Mouse (Mus musculus) cerebellum, adult 9-11 months (tissue): ENCODE data around the gene Arhgef25.
A peak's percentile ranks its signal among the peaks of the same experiment; 100 is the strongest.
"Not testable (repeated sequence)": the region's sequence is repeated elsewhere in the genome, so short reads cannot be mapped to it uniquely, and the experiment has no call there.

Experiments
- DNase-seq: peaks from one replicate; pipeline ENCODE4 v3.0.0; 2022

The Arhgef25 gene

GRCm38 (mm10) chr10:127164631-127165353 lies 25.1 kb downstream of the Arhgef25 start, which contains the start of gene B4galnt1:
Gene B4galnt1 (plus strand): TSS chr10:127165225.
- peak; percentile 88 for DNase-seq

DNA sequence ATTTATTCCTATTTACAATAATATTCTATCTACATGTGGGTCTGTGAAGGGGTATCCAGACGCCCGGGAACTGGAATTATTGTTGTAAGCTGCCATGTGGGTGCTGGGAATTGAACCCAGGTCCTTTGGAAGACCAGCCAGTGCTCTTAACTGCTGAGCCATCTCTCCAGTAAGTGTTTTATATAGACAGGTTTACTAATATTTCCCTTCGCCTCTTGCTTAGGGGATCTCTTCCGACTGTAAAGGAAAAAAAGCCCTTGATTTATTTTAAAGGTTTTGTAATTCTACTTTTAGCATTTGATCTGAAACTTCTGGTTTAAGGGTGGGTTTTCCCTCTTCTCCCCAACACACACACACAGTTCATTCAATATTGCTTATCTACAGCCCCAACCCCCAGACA lies 25.7 kb downstream of the Arhgef25 start:
- peak; percentile 22 for DNase-seq

GRCm38 (mm10) chr10:127162771-127163261 lies 27.1 kb downstream of the Arhgef25 start:
- peak; percentile 15 for DNase-seq

GRCm38 (mm10) chr10:127160728-127161127 lies 29.2 kb downstream of the Arhgef25 start:
- DNase-seq, result no peak

DNA sequence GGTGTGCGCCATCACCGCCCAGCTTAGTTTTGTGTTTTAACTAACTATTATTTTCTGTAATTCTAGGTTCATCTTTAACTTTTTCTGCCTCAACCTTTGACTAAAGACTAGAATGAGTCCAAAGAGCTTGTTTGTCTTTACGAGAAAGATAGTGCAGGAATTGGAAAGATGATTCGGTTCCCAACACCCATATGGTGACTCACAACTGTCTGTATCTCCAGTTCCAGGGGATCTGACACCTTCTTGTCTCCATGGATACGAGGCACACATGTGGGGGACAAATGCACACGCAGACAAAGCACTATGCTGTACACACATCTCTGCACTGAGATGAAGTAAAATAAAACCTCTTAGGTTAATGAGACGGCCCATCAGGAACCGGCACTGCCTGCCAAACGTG lies 29.8 kb downstream of the Arhgef25 start:
- DNase-seq, result no peak

- no peak for DNase-seq
These were observed 31.4 kb downstream of the Arhgef25 start for GRCm38 (mm10) chr10:127158471-127158870.

- DNase-seq, result no peak
These were observed 33.4 kb downstream of the Arhgef25 start for GRCm38 (mm10) chr10:127156511-127156910.

DNA sequence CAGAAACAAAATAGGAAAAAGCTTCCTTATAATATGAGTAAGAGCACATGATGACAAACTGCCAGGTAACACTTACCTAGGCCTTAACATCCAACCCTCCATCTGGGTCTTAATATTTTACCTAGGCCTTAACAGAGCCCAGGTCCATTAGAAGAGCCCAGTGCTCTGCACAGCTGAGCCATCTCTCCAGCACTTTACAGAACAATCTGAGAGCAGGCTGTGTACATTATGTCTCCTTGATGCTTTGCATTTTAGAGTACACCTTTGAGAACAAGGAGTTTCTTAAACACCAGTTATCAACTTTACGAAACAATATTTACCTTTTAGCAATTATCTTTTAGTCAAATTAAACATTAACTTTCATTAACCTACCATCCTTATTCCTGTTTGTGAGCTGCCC lies 33.8 kb downstream of the Arhgef25 start:
- DNase-seq, result no peak

- DNase-seq, result no peak
These were observed 35.2 kb downstream of the Arhgef25 start for GRCm38 (mm10) chr10:127154652-127155051.

- no peak for DNase-seq
These were observed 35.6 kb downstream of the Arhgef25 start for GRCm38 (mm10) chr10:127154241-127154640.

DNA sequence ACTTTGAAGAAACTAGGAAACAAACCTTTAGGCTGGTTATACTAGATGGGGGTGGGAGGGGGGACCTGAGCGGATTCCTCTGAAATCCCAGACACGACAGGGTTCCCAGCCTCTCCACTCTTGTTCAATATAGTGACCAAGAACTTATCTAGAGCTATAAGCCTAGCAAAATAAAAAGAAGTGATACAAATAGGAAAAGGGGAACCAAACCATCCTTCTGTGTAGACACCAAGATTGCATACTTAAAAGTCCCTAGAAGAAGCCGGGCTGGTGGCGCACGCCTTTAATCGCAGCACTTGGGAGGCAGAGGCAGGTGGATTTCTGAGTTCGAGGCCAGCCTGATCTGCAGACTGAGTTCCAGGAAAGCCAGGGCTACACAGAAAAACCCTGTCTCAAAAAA lies 36.6 kb downstream of the Arhgef25 start:
- no peak for DNase-seq

DNA sequence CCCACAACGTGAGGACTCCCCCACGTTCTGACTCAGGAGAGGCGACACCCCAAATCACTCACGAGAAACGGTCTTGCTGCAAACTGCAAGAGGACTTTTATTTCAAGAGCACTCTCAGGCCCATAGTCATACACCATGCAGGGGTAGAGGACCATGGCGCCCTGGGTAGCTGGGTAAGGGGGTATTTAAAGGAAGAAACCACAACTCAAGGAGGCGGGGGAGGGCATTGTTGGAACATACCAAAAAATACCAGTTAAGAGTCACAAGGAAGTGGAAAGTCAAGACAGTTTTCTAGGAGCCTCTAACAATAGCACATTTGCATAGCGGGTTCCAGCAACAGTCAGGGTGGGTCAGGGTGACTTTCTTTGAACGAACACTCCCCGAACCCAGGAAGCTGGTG lies 37.3 kb downstream of the Arhgef25 start:
- not testable (repeated sequence) for DNase-seq

DNA sequence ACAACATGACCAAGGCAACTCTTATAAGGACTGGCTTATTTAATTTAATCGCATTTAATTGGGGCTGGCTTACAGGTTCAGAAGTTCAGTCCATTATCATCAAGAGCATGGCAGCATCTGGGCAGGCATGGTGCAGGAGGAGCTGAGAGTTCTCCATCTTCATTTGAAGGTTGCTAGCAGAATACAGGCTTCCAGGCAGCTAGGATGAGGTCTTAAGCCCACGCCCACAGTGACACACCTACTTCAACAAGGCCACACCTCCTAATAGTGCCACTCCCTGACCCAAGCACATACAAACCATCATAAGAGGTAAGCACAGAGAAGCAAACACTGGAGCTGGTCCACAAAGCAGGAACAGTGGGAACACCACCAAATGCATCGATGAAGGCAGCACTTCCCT lies 38.6 kb downstream of the Arhgef25 start:
- DNase-seq, result not testable (repeated sequence)

DNA sequence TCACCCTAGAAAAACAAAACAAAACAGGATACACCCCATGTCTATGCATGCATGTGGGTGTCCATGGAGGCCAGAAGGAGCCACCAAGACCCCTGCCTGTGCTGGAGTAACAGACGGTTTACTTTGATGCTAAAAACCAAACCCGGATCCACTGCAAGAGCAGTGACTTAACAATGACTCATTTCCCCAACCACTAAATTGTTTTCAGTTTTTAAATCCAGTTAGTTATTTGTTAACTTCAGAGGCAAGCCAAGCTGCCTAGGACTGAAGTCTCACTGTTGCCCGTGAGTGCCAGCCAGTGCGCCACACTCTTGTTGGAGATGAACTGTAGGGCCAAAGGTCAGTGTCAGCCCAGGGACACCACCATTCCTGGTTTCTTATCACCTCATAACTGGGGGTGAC lies 39.4 kb downstream of the Arhgef25 start:
- no peak for DNase-seq

DNA sequence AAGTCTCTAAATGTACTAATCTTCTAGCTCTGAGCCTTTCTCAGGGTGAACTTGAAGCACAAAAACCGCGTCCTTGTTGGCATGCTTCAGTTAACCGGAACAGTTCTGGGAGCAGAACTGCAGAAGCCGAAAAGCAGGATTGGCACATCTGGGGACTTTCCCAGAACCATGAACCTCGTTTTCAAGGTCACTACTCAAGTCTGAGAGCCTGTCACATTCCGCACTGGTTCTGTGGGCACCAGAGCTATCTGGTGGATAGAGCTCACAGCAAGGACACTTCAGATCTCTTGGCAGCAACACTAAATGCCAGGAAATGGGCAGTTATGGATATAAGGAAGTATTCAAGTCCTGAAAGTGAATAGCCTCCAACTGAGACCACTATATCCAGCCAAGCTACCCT lies 42.7 kb downstream of the Arhgef25 start:
- no peak for DNase-seq

- DNase-seq, result no peak
These were observed 44.6 kb downstream of the Arhgef25 start for GRCm38 (mm10) chr10:127145303-127145702.

DNA sequence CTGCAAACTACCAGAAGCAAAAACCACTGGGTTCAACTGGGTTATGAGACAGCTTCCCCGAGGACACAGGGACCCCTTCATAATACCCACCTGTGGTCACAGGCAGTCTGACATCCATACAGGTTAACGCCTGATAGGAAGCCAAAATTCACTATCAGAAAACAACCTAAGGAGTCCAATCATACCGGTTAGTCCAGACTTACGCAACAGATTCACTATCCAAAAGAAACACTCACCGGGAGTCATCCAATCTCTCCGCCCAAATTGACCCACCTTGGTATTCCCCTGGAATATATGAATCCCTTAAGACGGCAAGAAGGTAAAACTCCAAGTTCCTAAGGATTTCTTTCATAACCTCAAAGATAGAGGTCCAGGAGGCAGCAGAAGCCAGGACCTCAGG lies 45.3 kb downstream of the Arhgef25 start:
- no peak for DNase-seq

GRCm38 (mm10) chr10:127143228-127143627 lies 46.7 kb downstream of the Arhgef25 start:
- peak; percentile 26 for DNase-seq

- DNase-seq, result no peak
These were observed 48.4 kb downstream of the Arhgef25 start for GRCm38 (mm10) chr10:127141500-127141899.

- DNase-seq, result no peak
These were observed 48.9 kb downstream of the Arhgef25 start for GRCm38 (mm10) chr10:127140971-127141370.

DNA sequence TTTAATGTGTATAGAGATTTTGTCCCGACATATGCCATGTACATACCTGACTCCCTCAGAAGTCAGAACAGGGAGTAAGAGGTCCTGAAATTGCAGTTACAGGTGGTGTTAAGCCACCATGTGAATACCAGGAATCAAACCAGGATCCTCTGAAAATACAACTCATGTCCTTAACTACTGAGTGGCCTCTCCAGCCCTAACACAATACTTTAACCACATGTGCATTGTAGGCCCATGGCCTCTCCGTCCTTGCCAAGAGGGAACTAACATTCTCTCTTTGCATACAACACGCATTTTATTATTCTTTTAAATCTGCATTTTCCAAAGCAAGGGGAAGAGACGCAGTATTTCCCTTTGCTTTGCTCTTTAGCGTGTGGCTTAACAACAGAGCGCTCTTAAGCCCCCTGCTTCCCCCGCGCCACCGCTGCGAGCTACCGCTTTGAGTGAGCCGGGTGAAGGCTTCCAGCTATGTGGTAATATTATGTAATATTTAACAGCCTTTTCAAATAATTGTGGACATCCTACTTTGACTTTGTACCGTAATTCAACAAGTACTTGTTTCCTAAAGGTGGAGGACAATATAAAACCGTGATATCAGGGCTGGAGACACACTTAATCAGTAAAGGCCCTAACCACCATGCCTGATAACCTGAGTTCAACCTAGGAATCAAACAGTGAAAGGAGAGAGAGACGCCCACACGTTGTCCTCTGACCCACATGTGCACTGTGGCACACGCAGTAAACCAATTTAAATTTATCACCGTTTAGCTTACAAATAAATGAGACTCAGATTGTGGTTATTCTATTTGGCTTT lies 51.3 kb downstream of the Arhgef25 start:
- no peak for DNase-seq

- no peak for DNase-seq
These were observed 52.0 kb downstream of the Arhgef25 start for GRCm38 (mm10) chr10:127137896-127138295.

DNA sequence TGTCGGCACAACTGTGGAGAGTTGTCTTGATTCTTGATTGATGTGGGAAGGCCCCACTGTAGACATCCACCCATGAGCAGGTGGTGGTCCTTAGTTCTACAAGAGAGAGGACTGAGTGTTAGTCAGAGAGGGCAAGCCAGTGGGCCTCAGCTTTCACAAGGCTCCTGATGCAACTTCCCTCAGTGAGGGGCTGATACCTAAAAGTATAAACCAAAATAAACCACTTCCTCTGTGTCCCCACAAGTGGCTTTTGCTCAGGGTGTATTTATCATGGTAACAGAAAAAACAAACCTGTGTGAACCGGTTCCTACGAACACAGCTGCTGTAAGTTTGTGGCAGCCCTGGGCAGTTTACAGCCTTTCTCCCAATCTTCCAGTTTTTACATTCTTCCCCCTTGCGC lies 53.4 kb downstream of the Arhgef25 start:
- no peak for DNase-seq
